Mouse (Mus musculus): ENCODE measurements at regions not wholly inside any gene's neighbourhood (a gene's known extent, or its start where the extent isn't known, plus 50 kb on each side); places are given as distances from the start of the nearest gene placed in this dataset.

GRCm38 (mm10) chr12:107844631-107845030 is 158.8 kb downstream of the Bcl11b start:
- TF ChIP-seq POLR2A (IDR thresholded peaks at IDR 0.05; ENCODE audit: low read depth, low read length) = no peak
- no peak for TF ChIP-seq CTCF (IDR thresholded peaks at IDR 0.05; ENCODE audit: extremely low read depth, insufficient read length, insufficient replicate concordance, low read depth, low read length)

Measured in small intestine, adult 2 months (tissue).